Mouse (Mus musculus): ENCODE measurements around the gene Htr2a.

Htr2a gene

GRCm38 (mm10) chr14:74640819-74641381 is at the start of gene Htr2a:
Gene Htr2a, plus strand, starts transcription at chr14:74640840.
- peak; percentile 55 for DNase-seq (ENCODE audit: inconsistent ontology term)

GRCm38 (mm10) chr14:74601333-74602087 is 39.1 kb upstream of the Htr2a start:
- DNase-seq (ENCODE audit: inconsistent ontology term): no peak

- DNase-seq (ENCODE audit: inconsistent ontology term): peak; percentile 26
Measured at GRCm38 (mm10) chr14:74602543-74602942, 38.1 kb upstream of the Htr2a start.

- no peak for DNase-seq (ENCODE audit: inconsistent ontology term)
Measured at GRCm38 (mm10) chr14:74603131-74603766, 37.4 kb upstream of the Htr2a start.

- DNase-seq (ENCODE audit: inconsistent ontology term): no peak
Measured at GRCm38 (mm10) chr14:74611326-74611725, 29.3 kb upstream of the Htr2a start.

GRCm38 (mm10) chr14:74618858-74619257 is 21.8 kb upstream of the Htr2a start:
- DNase-seq (ENCODE audit: inconsistent ontology term): no peak

- no peak for DNase-seq (ENCODE audit: inconsistent ontology term)
Measured at GRCm38 (mm10) chr14:74638071-74638470, 2.6 kb upstream of the Htr2a start.

- DNase-seq (ENCODE audit: inconsistent ontology term): peak; percentile 49
Measured at GRCm38 (mm10) chr14:74641668-74642230, 1.1 kb downstream of the Htr2a start.

GRCm38 (mm10) chr14:74643296-74643695 is 2.7 kb downstream of the Htr2a start:
- peak; percentile 72 for DNase-seq (ENCODE audit: inconsistent ontology term)

GRCm38 (mm10) chr14:74646107-74646793 is 5.6 kb downstream of the Htr2a start:
- DNase-seq (ENCODE audit: inconsistent ontology term): peak; percentile 6

- no peak for DNase-seq (ENCODE audit: inconsistent ontology term)
Measured at GRCm38 (mm10) chr14:74650001-74650400, 9.4 kb downstream of the Htr2a start.

- DNase-seq (ENCODE audit: inconsistent ontology term): no peak
Measured at GRCm38 (mm10) chr14:74651678-74652077, 11.0 kb downstream of the Htr2a start.

- DNase-seq (ENCODE audit: inconsistent ontology term): no peak
Measured at GRCm38 (mm10) chr14:74657227-74657626, 16.6 kb downstream of the Htr2a start.

GRCm38 (mm10) chr14:74659411-74659841 is 18.8 kb downstream of the Htr2a start:
- no peak for DNase-seq (ENCODE audit: inconsistent ontology term)

GRCm38 (mm10) chr14:74672137-74673019 is 31.7 kb downstream of the Htr2a start:
- DNase-seq (ENCODE audit: inconsistent ontology term): no peak

GRCm38 (mm10) chr14:74673020-74673350 is 32.3 kb downstream of the Htr2a start:
- no peak for DNase-seq (ENCODE audit: inconsistent ontology term)

GRCm38 (mm10) chr14:74673584-74673983 is 32.9 kb downstream of the Htr2a start:
- DNase-seq (ENCODE audit: inconsistent ontology term): no peak

- peak; percentile 75 for DNase-seq (ENCODE audit: inconsistent ontology term)
Measured at GRCm38 (mm10) chr14:74679841-74680240, 39.2 kb downstream of the Htr2a start.

- DNase-seq (ENCODE audit: inconsistent ontology term): no peak
Measured at GRCm38 (mm10) chr14:74684298-74684978, 43.8 kb downstream of the Htr2a start.

GRCm38 (mm10) chr14:74691963-74692362 is 51.3 kb downstream of the Htr2a start:
- no peak for DNase-seq (ENCODE audit: inconsistent ontology term)
